8 mouse cellular contexts compared by ENCODE assay signal in genomic region chr11:102283922-102284321, GRCm38 (mm10). TPM values are rescaled to one million over a fixed set of nuclear protein-coding genes. Genes with fewer than 3 reads are reported as not detected.
A peak's percentile ranks its signal among the peaks of the same experiment; 100 is the strongest.
DNase-seq lines count a peak whose midpoint lies in the region; ATAC-seq and TF ChIP-seq lines count a peak whose summit lies in the region.

No protein-coding gene starts in this region.

- no peak for TF ChIP-seq CTCF in heart, postnatal 0 days (IDR thresholded peaks at IDR 0.05; ENCODE audit: low read depth)
- TF ChIP-seq CTCF in G1E (IDR thresholded peaks at IDR 0.05; ENCODE audit: low read depth, low read length), result no peak

- no peak for DNase-seq in heart, postnatal 0 days (ENCODE audit: low spot score)
- DNase-seq in heart, adult 11 months, result no peak
- DNase-seq in G1E (ENCODE audit: low spot score) (no peak), adipocyte (ENCODE audit: low spot score) (no peak)
- no peak for DNase-seq in layer of hippocampus, postnatal 25 days (ENCODE audit: extremely low spot score in 1 of 2, low spot score in 1 of 2)
- DNase-seq in thymus, postnatal 10 days (ENCODE audit: low spot score in 2 of 2), result no peak

- peaks cover 15% of the 10 kb centered on the region for H3K36me3 ChIP-seq in heart, postnatal 0 days (replicated peaks; ENCODE audit: control insufficient read depth, insufficient read depth, low read length)
- H3K36me3 ChIP-seq in G1E (replicated peaks), result peaks cover 29% of the 10 kb centered on the region
- H3K36me3 ChIP-seq in hindbrain, embryonic 13.5 days, result peaks cover 18% of the 10 kb centered on the region
- H3K36me3 ChIP-seq in midbrain, embryonic 12.5 days, result peaks cover 18% of the 10 kb centered on the region

- no peak overlapping the region for H3K4me2 ChIP-seq in heart, postnatal 0 days (ENCODE audit: low read depth, low read length)
- H3K4me2 ChIP-seq in hindbrain, embryonic 13.5 days, result peak overlapping the region; percentile 81
- H3K4me2 ChIP-seq in midbrain, embryonic 12.5 days (replicated peaks), result peak overlapping the region; percentile 60; the same call in 1 of the 2 replicates

- no peaks in the 10 kb centered on the region for H3K9me3 ChIP-seq in heart, postnatal 0 days (replicated peaks; ENCODE audit: control insufficient read depth, low read length)
- no peaks in the 10 kb centered on the region for H3K9me3 ChIP-seq in G1E (replicated peaks)
- no peaks in the 10 kb centered on the region for H3K9me3 ChIP-seq in hindbrain, embryonic 13.5 days
- no peaks in the 10 kb centered on the region for H3K9me3 ChIP-seq in midbrain, embryonic 12.5 days

- TF ChIP-seq EP300 in heart, postnatal 0 days (IDR thresholded peaks at IDR 0.05; ENCODE audit: low read depth), result no peak

- H3K4me1 ChIP-seq in heart, postnatal 0 days (ENCODE audit: control insufficient read depth, insufficient read depth), result 0 out of 2 replicates have a peak, but pooled peaks cover 6% of the 10 kb centered on the region
- peaks cover 36% of the 10 kb centered on the region for H3K4me1 ChIP-seq in G1E (ENCODE audit: insufficient read depth, low read depth, low read length)
- H3K4me1 ChIP-seq in hindbrain, embryonic 13.5 days (replicated peaks), result peaks cover 28% of the 10 kb centered on the region
- peaks cover 15% of the 10 kb centered on the region for H3K4me1 ChIP-seq in midbrain, embryonic 12.5 days

- 0 out of 2 replicates have a peak overlapping the region, but pooled peaks have one; percentile 84 for H3K4me3 ChIP-seq in heart, postnatal 0 days (ENCODE audit: low read depth, low read length)
- peak overlapping the region; percentile 81; the same call in 1 of the 2 replicates for H3K4me3 ChIP-seq in G1E (ENCODE audit: low read depth, low read length)
- peak overlapping the region; percentile 78 for H3K4me3 ChIP-seq in hindbrain, embryonic 13.5 days
- H3K4me3 ChIP-seq in midbrain, embryonic 12.5 days, result peak overlapping the region; percentile 71; the same call in 1 of the 2 replicates

- WGBS in heart, postnatal 0 days, result 94% methylated on average over 6 of the region's 6 CpGs
- WGBS in hindbrain, embryonic 13.5 days, result 90% methylated on average over 6 of the region's 6 CpGs
- 92% methylated on average over 6 of the region's 6 CpGs for WGBS in midbrain, embryonic 12.5 days

- H3K27ac ChIP-seq in heart, postnatal 0 days (ENCODE audit: low read depth), result peak overlapping the region; percentile 77
- peak overlapping the region; percentile 88 for H3K27ac ChIP-seq in hindbrain, embryonic 13.5 days
- H3K27ac ChIP-seq in midbrain, embryonic 12.5 days (replicated peaks), result peak overlapping the region; percentile 69; the same call in 1 of the 2 replicates

- no peak overlapping the region for H3K9ac ChIP-seq in heart, postnatal 0 days (replicated peaks; ENCODE audit: low read depth, low read length)
- no peak overlapping the region for H3K9ac ChIP-seq in hindbrain, embryonic 13.5 days
- H3K9ac ChIP-seq in midbrain, embryonic 12.5 days (replicated peaks), result no peak overlapping the region

- no peaks in the 10 kb centered on the region for H3K27me3 ChIP-seq in heart, postnatal 0 days (ENCODE audit: control insufficient read depth, insufficient read depth, low read length)
- H3K27me3 ChIP-seq in G1E (ENCODE audit: insufficient read depth, low read length), result no peaks in the 10 kb centered on the region
- no peaks in the 10 kb centered on the region for H3K27me3 ChIP-seq in hindbrain, embryonic 13.5 days
- no peaks in the 10 kb centered on the region for H3K27me3 ChIP-seq in midbrain, embryonic 12.5 days

- ATAC-seq in heart, postnatal 0 days (ENCODE audit: insufficient read depth, low read depth), result no peak
- no peak for ATAC-seq in G1E (ENCODE audit: extremely low read depth, insufficient number of reproducible peaks, low FRiP score, poor library complexity, severe bottlenecking)
- ATAC-seq in hindbrain, embryonic 13.5 days (ENCODE audit: low FRiP score), result no peak
- no peak for ATAC-seq in midbrain, embryonic 12.5 days (ENCODE audit: low FRiP score, low read depth)

RNA-seq across cellular contexts. Expression of gene Tmub2, which starts 0.8 kb away (rescaled TPM):
- 57.4 and 61.7 TPM in 2 replicates for total RNA-seq in heart, postnatal 0 days (2014; rRNA removed; ENCODE audit: low replicate concordance)
- polyA plus RNA-seq in heart, postnatal 0 days (2015; fragmentation: Nextera tagmentation; extraction: Ambion mirVana), result 29.8 and 30.1 TPM in 2 replicates
- total RNA-seq in G1E (2014; fragmentation: Nextera tagmentation) (17.9 and 24.4 TPM in 2 replicates), G1E (2017) (30.3 and 32.4 TPM in 2 replicates)
- 27.2 and 27.6 TPM in 2 replicates for polyA plus RNA-seq in G1E (2012)
- polyA plus RNA-seq in hindbrain, embryonic 13.5 days (2015; fragmentation: Nextera tagmentation; extraction: Ambion mirVana), result 81.3 and 82.8 TPM in 2 replicates
- 65.5 and 69.4 TPM in 2 replicates for polyA plus RNA-seq in midbrain, embryonic 12.5 days (2016; fragmentation: Nextera tagmentation; extraction: Ambion mirVana)
- total RNA-seq in layer of hippocampus, postnatal 25 days (2021), result 10 to 100 TPM; 64.7 to 71.7 TPM

RNA-seq across cellular contexts. Expression of gene Atxn7l3, which starts 12.5 kb away (rescaled TPM):
- total RNA-seq in heart, postnatal 0 days (2014; rRNA removed; ENCODE audit: low replicate concordance), result 32.5 and 36.2 TPM in 2 replicates
- polyA plus RNA-seq in heart, postnatal 0 days (2015; fragmentation: Nextera tagmentation; extraction: Ambion mirVana), result 5.2 and 5.4 TPM in 2 replicates
- total RNA-seq in G1E (2014; fragmentation: Nextera tagmentation), result 24.4 and 29.9 TPM in 2 replicates
- 24.0 and 24.7 TPM in 2 replicates for total RNA-seq in G1E (2017)
- polyA plus RNA-seq in G1E (2012), result 60.0 and 65.2 TPM in 2 replicates
- 29.2 and 29.9 TPM in 2 replicates for polyA plus RNA-seq in hindbrain, embryonic 13.5 days (2015; fragmentation: Nextera tagmentation; extraction: Ambion mirVana)
- polyA plus RNA-seq in midbrain, embryonic 12.5 days (2016; fragmentation: Nextera tagmentation; extraction: Ambion mirVana), result 24.7 and 26.6 TPM in 2 replicates
- 100 to 1,000 TPM; 166 to 174 TPM for total RNA-seq in layer of hippocampus, postnatal 25 days (2021)

RNA-seq across cellular contexts. Expression of gene Asb16, which starts 15.4 kb away (rescaled TPM):
- total RNA-seq in heart, postnatal 0 days (2014; rRNA removed; ENCODE audit: low replicate concordance), result 0.99 and 1.2 TPM in 2 replicates
- polyA plus RNA-seq in heart, postnatal 0 days (2015; fragmentation: Nextera tagmentation; extraction: Ambion mirVana), result 0.07 TPM in 2 replicates
- not detected in 2 replicates for total RNA-seq in G1E (2014; fragmentation: Nextera tagmentation)
- total RNA-seq in G1E (2017), result 0.05 TPM in 1 of 2 replicates, not detected in the other
- polyA plus RNA-seq in G1E (2012), result not detected in 2 replicates
- polyA plus RNA-seq in hindbrain, embryonic 13.5 days (2015; fragmentation: Nextera tagmentation; extraction: Ambion mirVana), result not detected in 2 replicates
- not detected in 2 replicates for polyA plus RNA-seq in midbrain, embryonic 12.5 days (2016; fragmentation: Nextera tagmentation; extraction: Ambion mirVana)
- total RNA-seq in layer of hippocampus, postnatal 25 days (2021), result 1 to 10 TPM in 1 of 2 experiments, under 1 TPM in 1; 0.70 to 1.1 TPM

RNA-seq across cellular contexts. Expression of gene BC030867, which starts 35.2 kb away (rescaled TPM):
- total RNA-seq in heart, postnatal 0 days (2014; rRNA removed; ENCODE audit: low replicate concordance), result 3.9 and 5.6 TPM in 2 replicates
- 2.2 and 2.9 TPM in 2 replicates for polyA plus RNA-seq in heart, postnatal 0 days (2015; fragmentation: Nextera tagmentation; extraction: Ambion mirVana)
- total RNA-seq in G1E (2014; fragmentation: Nextera tagmentation) (42.5 and 45.0 TPM in 2 replicates), G1E (2017) (4.9 and 5.7 TPM in 2 replicates)
- polyA plus RNA-seq in G1E (2012), result 5.4 and 10.1 TPM in 2 replicates
- polyA plus RNA-seq in hindbrain, embryonic 13.5 days (2015; fragmentation: Nextera tagmentation; extraction: Ambion mirVana), result 3.8 TPM in 2 replicates
- 11.8 and 15.2 TPM in 2 replicates for polyA plus RNA-seq in midbrain, embryonic 12.5 days (2016; fragmentation: Nextera tagmentation; extraction: Ambion mirVana)
- 1 to 10 TPM; 1.3 to 1.5 TPM for total RNA-seq in layer of hippocampus, postnatal 25 days (2021)

RNA-seq across cellular contexts. Expression of gene Ubtf, which starts 35.6 kb away (rescaled TPM):
- total RNA-seq in heart, postnatal 0 days (2014; rRNA removed; ENCODE audit: low replicate concordance), result 30.8 and 34.5 TPM in 2 replicates
- polyA plus RNA-seq in heart, postnatal 0 days (2015; fragmentation: Nextera tagmentation; extraction: Ambion mirVana), result 36.5 and 42.5 TPM in 2 replicates
- 69.7 and 74.7 TPM in 2 replicates for total RNA-seq in G1E (2014; fragmentation: Nextera tagmentation)
- total RNA-seq in G1E (2017), result 133 and 151 TPM in 2 replicates
- polyA plus RNA-seq in G1E (2012), result 179 and 180 TPM in 2 replicates
- 77.1 and 82.7 TPM in 2 replicates for polyA plus RNA-seq in hindbrain, embryonic 13.5 days (2015; fragmentation: Nextera tagmentation; extraction: Ambion mirVana)
- 102 and 121 TPM in 2 replicates for polyA plus RNA-seq in midbrain, embryonic 12.5 days (2016; fragmentation: Nextera tagmentation; extraction: Ambion mirVana)
- total RNA-seq in layer of hippocampus, postnatal 25 days (2021), result 100 to 1,000 TPM; 123 to 134 TPM
